Mouse (Mus musculus) heart, adult 2 months (tissue): ENCODE measurements around the gene Tprn. TPM values are rescaled to one million over a fixed set of nuclear protein-coding genes. Genes with fewer than 3 reads are reported as not detected.

Experiments used
- DNase-seq, 2 experiments: peaks; one replicate each; pipeline ENCODE4 v3.0.0; 2021
- H3K27ac ChIP-seq: fragments of 200-600 bp; 2 replicates; pipeline ENCODE4 v1.8.1; 2022
- H3K27me3 ChIP-seq: fragments of 200-500 bp; 2 replicates; pipeline ENCODE4 v1.6.1; 2012; ENCODE audit warnings: mild to moderate bottlenecking, low read length, inconsistent platforms, mixed read lengths; ENCODE audit not compliant: control insufficient read depth, insufficient read depth
- H3K36me3 ChIP-seq: fragments of 200-500 bp; 2 replicates; pipeline ENCODE4 v1.6.1; 2012; ENCODE audit warnings: low read length, inconsistent platforms; ENCODE audit not compliant: control insufficient read depth, insufficient read depth
- H3K4me1 ChIP-seq: fragments of 200-500 bp; 2 replicates; pipeline ENCODE4 v1.6.1; 2011; ENCODE audit warnings: low read length; ENCODE audit not compliant: control insufficient read depth, insufficient read depth
- H3K4me3 ChIP-seq: fragments of 200-600 bp; 2 replicates; pipeline ENCODE4 v1.8.1; 2022
- H3K79me2 ChIP-seq: fragments of 200-500 bp; replicated peaks from 2 replicates; pipeline ENCODE4 v1.6.1; 2012; ENCODE audit warnings: mild to moderate bottlenecking, inconsistent platforms, low read length, moderate library complexity, mixed read lengths; ENCODE audit not compliant: control insufficient read depth, insufficient read depth
- H3K9ac ChIP-seq: fragments of 200-500 bp; 2 replicates; pipeline ENCODE4 v1.6.1; 2012; ENCODE audit warnings: low read depth, mild to moderate bottlenecking, control low read depth, inconsistent platforms, low read length, mixed read lengths
- CTCF ChIP-seq: fragments of 200-600 bp; IDR thresholded peaks from 2 replicates; pipeline ENCODE4 v1.8.1; 2022; ENCODE audit warnings: antibody characterized with exemption, mild to moderate bottlenecking, moderate library complexity
- EP300 ChIP-seq: fragments of 200-500 bp; IDR thresholded peaks from 2 replicates; pipeline ENCODE4 v1.6.1; 2011; ENCODE audit warnings: low read depth, low read length, control low read depth; ENCODE audit not compliant: insufficient read depth
- POLR2A ChIP-seq: fragments of 200-500 bp; IDR thresholded peaks from 2 replicates; pipeline ENCODE4 v1.6.1; 2011; ENCODE audit warnings: mild to moderate bottlenecking, low read depth, low read length, control low read depth; ENCODE audit not compliant: insufficient read depth
- WGBS: fragments of 180-500 bp; shearing (Covaris S2); methylation state at CpG from one replicate; pipeline ENCODE4 v1.1.7; 2018; 5-methylcytosine and 5-hydroxymethylcytosine counted together
- intact Hi-C: fragments of 180-260 bp; cut with DNase I; formaldehyde crosslinking; loops from one replicate; pipeline ENCODE4 v1.15.1; 2025
- polyA plus RNA-seq: library from polyadenylated mRNA; depleted of rRNA; stranded (reverse); fragments of >200 nt; gene quantifications from 2 replicates; pipeline ENCODE4 v1.2.3, GENCODE M21; 2012; rRNA removed
- total RNA-seq, 2 experiments: library from RNA; stranded (reverse); gene quantifications; 2 replicates each; pipeline ENCODE4 v1.2.3; 2021

The Tprn gene
- total and polyA plus RNA-seq, 3 experiments: 5.9 to 9.9 (median 6.7) TPM

- H3K4me3 ChIP-seq: no peak overlapping the region
- intact Hi-C loops: no loop called here
- H3K27me3 ChIP-seq: peaks cover 3% of the 10 kb centered on the region; the same call in 1 of the 2 replicates
- H3K9ac ChIP-seq: no peak overlapping the region
- DNase-seq: no peak
- H3K79me2 ChIP-seq: no peaks in the 10 kb centered on the region
- 10% methylated on average over 31 of the region's 31 CpGs for WGBS
- no peaks in the 10 kb centered on the region for H3K4me1 ChIP-seq
- H3K27ac ChIP-seq: no peak overlapping the region
- no peak for TF ChIP-seq POLR2A
- no peak for TF ChIP-seq CTCF
- TF ChIP-seq EP300: no peak
- no peaks in the 10 kb centered on the region for H3K36me3 ChIP-seq
These were observed 55.9 kb downstream of the Tprn start for GRCm38 (mm10) chr2:25318119-25318966.

- intact Hi-C loops: no loop called here
- TF ChIP-seq POLR2A: no peak
- TF ChIP-seq EP300: no peak
- no peak for TF ChIP-seq CTCF
- no peaks in the 10 kb centered on the region for H3K4me1 ChIP-seq
- H3K4me3 ChIP-seq: no peak within 1 kb of the TSS
- WGBS: 10% methylated on average over 58 of the region's 58 CpGs
- peaks cover 3% of the 10 kb centered on the region; the same call in 1 of the 2 replicates for H3K27me3 ChIP-seq
- H3K79me2 ChIP-seq: no peaks in the 10 kb centered on the region
- no peaks in the 10 kb centered on the region for H3K36me3 ChIP-seq
- H3K27ac ChIP-seq: no peak within 1 kb of the TSS
- peak; percentile 33 to 65 for DNase-seq
- H3K9ac ChIP-seq: no peak within 1 kb of the TSS
These were observed 56.8 kb downstream of the Tprn start, which contains the start of gene Grin1 for GRCm38 (mm10) chr2:25318971-25319773. Gene Grin1, minus strand, starts transcription at chr2:25319187.

Other genes starting within 250 kb of the Tprn start
Only the 30 nearest of the 34 such genes appear.
- not detected for gene Entpd8, start 182.3 kb upstream of the Tprn start, total RNA-seq
- not detected in 2 replicates for gene Entpd8, start 182.3 kb upstream of the Tprn start, polyA plus RNA-seq
- not detected for gene Noxa1, start 167.5 kb upstream of the Tprn start, total RNA-seq
- not detected in 2 replicates for gene Noxa1, start 167.5 kb upstream of the Tprn start, polyA plus RNA-seq
- 1 to 10 TPM; 6.2 to 7.4 TPM for gene Nrarp, start 81.9 kb upstream of the Tprn start, total RNA-seq
- gene Nrarp, start 81.9 kb upstream of the Tprn start, polyA plus RNA-seq: 10.2 and 11.2 TPM in 2 replicates
- 1 to 10 TPM; 4.3 to 4.9 TPM for gene Tor4a, start 65.7 kb upstream of the Tprn start, total RNA-seq
- 6.8 and 9.4 TPM in 2 replicates for gene Tor4a, start 65.7 kb upstream of the Tprn start, polyA plus RNA-seq
- 10 to 100 TPM; 37.4 TPM for gene Nelfb, start 51.1 kb upstream of the Tprn start, total RNA-seq
- 47.0 and 86.7 TPM in 2 replicates for gene Nelfb, start 51.1 kb upstream of the Tprn start, polyA plus RNA-seq
- gene Stpg3, start 48.0 kb upstream of the Tprn start, total RNA-seq: not detected
- gene Stpg3, start 48.0 kb upstream of the Tprn start, polyA plus RNA-seq: 0.20 TPM in 1 of 2 replicates, not detected in the other
- not detected for gene Fam166a, start 43.9 kb upstream of the Tprn start, total RNA-seq
- 0.21 TPM in 1 of 2 replicates, not detected in the other for gene Fam166a, start 43.9 kb upstream of the Tprn start, polyA plus RNA-seq
- 100 to 1,000 TPM; 327 to 342 TPM for gene Tubb4b, start 37.9 kb upstream of the Tprn start, total RNA-seq
- 315 and 439 TPM in 2 replicates for gene Tubb4b, start 37.9 kb upstream of the Tprn start, polyA plus RNA-seq
- not detected for gene Slc34a3, start 28.3 kb upstream of the Tprn start, total RNA-seq
- not detected in 2 replicates for gene Slc34a3, start 28.3 kb upstream of the Tprn start, polyA plus RNA-seq
- gene Rnf224, start 25.8 kb upstream of the Tprn start, total RNA-seq: not detected
- gene Rnf224, start 25.8 kb upstream of the Tprn start, polyA plus RNA-seq: not detected in 2 replicates
- under 1 TPM; 0.47 to 0.61 TPM for gene Rnf208, start 20.4 kb upstream of the Tprn start, total RNA-seq
- gene Rnf208, start 20.4 kb upstream of the Tprn start, polyA plus RNA-seq: 1.5 and 2.4 TPM in 2 replicates
- not detected for gene Cysrt1, start 20.2 kb upstream of the Tprn start, total RNA-seq
- gene Cysrt1, start 20.2 kb upstream of the Tprn start, polyA plus RNA-seq: not detected in 2 replicates
- gene AL732309.1, start 15.8 kb upstream of the Tprn start, total RNA-seq: 1 to 10 TPM in 1 of 2 experiments, under 1 TPM in 1; 0.68 to 1.8 TPM
- gene AL732309.1, start 15.8 kb upstream of the Tprn start, polyA plus RNA-seq: 4.7 and 6.1 TPM in 2 replicates
- 10 to 100 TPM; 13.1 to 14.1 TPM for gene Tmem203, start 7.2 kb upstream of the Tprn start, total RNA-seq
- 18.2 and 22.2 TPM in 2 replicates for gene Tmem203, start 7.2 kb upstream of the Tprn start, polyA plus RNA-seq
- 10 to 100 TPM; 39.7 to 41.5 TPM for gene Ssna1, start 9.8 kb downstream of the Tprn start, total RNA-seq
- gene Ssna1, start 9.8 kb downstream of the Tprn start, polyA plus RNA-seq: 33.1 and 36.3 TPM in 2 replicates
- 10 to 100 TPM; 36.0 to 36.3 TPM for gene Anapc2, start 9.9 kb downstream of the Tprn start, total RNA-seq
- gene Anapc2, start 9.9 kb downstream of the Tprn start, polyA plus RNA-seq: 57.2 and 68.2 TPM in 2 replicates
- not detected for gene Tmem210, start 25.5 kb downstream of the Tprn start, total RNA-seq
- 0.27 and 0.44 TPM in 2 replicates for gene Tmem210, start 25.5 kb downstream of the Tprn start, polyA plus RNA-seq
- gene Lrrc26, start 27.3 kb downstream of the Tprn start, total RNA-seq: not detected
- gene Lrrc26, start 27.3 kb downstream of the Tprn start, polyA plus RNA-seq: 2.9 TPM in 1 of 2 replicates, not detected in the other
- not detected for gene Grin1, start 56.6 kb downstream of the Tprn start, total RNA-seq
- gene Grin1, start 56.6 kb downstream of the Tprn start, polyA plus RNA-seq: 0.18 and 0.41 TPM in 2 replicates
- gene Man1b1, start 69.7 kb downstream of the Tprn start, total RNA-seq: 10 to 100 TPM; 21.6 to 22.5 TPM
- gene Man1b1, start 69.7 kb downstream of the Tprn start, polyA plus RNA-seq: 8.2 and 9.9 TPM in 2 replicates
- gene Dpp7, start 93.7 kb downstream of the Tprn start, total RNA-seq: 1 to 10 TPM; 4.8 to 5.4 TPM
- 11.4 and 11.8 TPM in 2 replicates for gene Dpp7, start 93.7 kb downstream of the Tprn start, polyA plus RNA-seq
- 1 to 10 TPM; 7.2 to 7.9 TPM for gene Uap1l1, start 103.1 kb downstream of the Tprn start, total RNA-seq
- gene Uap1l1, start 103.1 kb downstream of the Tprn start, polyA plus RNA-seq: 7.6 and 8.3 TPM in 2 replicates
- not detected for gene Sapcd2, start 109.7 kb downstream of the Tprn start, total RNA-seq
- gene Sapcd2, start 109.7 kb downstream of the Tprn start, polyA plus RNA-seq: 0.20 and 0.26 TPM in 2 replicates
- 10 to 100 TPM; 11.1 to 13.5 TPM for gene Entpd2, start 133.3 kb downstream of the Tprn start, total RNA-seq
- 36.3 and 37.1 TPM in 2 replicates for gene Entpd2, start 133.3 kb downstream of the Tprn start, polyA plus RNA-seq
- 10 to 100 TPM; 21.3 to 30.4 TPM for gene Npdc1, start 136.7 kb downstream of the Tprn start, total RNA-seq
- gene Npdc1, start 136.7 kb downstream of the Tprn start, polyA plus RNA-seq: 47.8 and 52.2 TPM in 2 replicates
- gene Fut7, start 160.6 kb downstream of the Tprn start, total RNA-seq: under 1 TPM in 1 of 2 experiments, not detected in 1; 0.11 TPM
- gene Fut7, start 160.6 kb downstream of the Tprn start, polyA plus RNA-seq: 0.43 TPM in 1 of 2 replicates, not detected in the other
- gene Abca2, start 166.1 kb downstream of the Tprn start, total RNA-seq: 10 to 100 TPM; 36.1 to 41.1 TPM
- 43.4 and 44.2 TPM in 2 replicates for gene Abca2, start 166.1 kb downstream of the Tprn start, polyA plus RNA-seq
- gene Clic3, start 194.2 kb downstream of the Tprn start, total RNA-seq: 1 to 10 TPM; 1.4 to 1.8 TPM
- 4.8 and 7.4 TPM in 2 replicates for gene Clic3, start 194.2 kb downstream of the Tprn start, polyA plus RNA-seq
- 10 to 100 TPM; 17.7 to 20.6 TPM for gene Paxx, start 198.5 kb downstream of the Tprn start, total RNA-seq
- 32.8 and 36.8 TPM in 2 replicates for gene Paxx, start 198.5 kb downstream of the Tprn start, polyA plus RNA-seq
- 100 to 1,000 TPM; 472 to 774 TPM for gene Ptgds, start 207.4 kb downstream of the Tprn start, total RNA-seq
- 198 and 795 TPM in 2 replicates for gene Ptgds, start 207.4 kb downstream of the Tprn start, polyA plus RNA-seq